Mouse (Mus musculus) lung, postnatal 25 days (tissue): ENCODE measurements around the gene March6.
A peak's percentile ranks its signal among the peaks of the same experiment; 100 is the strongest.

Experiments
- DNase-seq: peaks from one replicate; pipeline ENCODE4 v3.0.0; 2022; ENCODE audit warnings: low spot score

The March6 gene

GRCm38 (mm10) chr15:31414179-31414898 is 116.5 kb downstream of the March6 start:
- DNase-seq, result no peak

- no peak for DNase-seq
Observed at GRCm38 (mm10) chr15:31413662-31414061, 117.2 kb downstream of the March6 start.

GRCm38 (mm10) chr15:31412933-31413332 is 117.9 kb downstream of the March6 start:
- peak; percentile 64 for DNase-seq

- DNase-seq, result no peak
Observed at GRCm38 (mm10) chr15:31412436-31412835, 118.4 kb downstream of the March6 start.

GRCm38 (mm10) chr15:31407490-31407889 is 123.4 kb downstream of the March6 start:
- no peak for DNase-seq

- no peak for DNase-seq
Observed at GRCm38 (mm10) chr15:31406881-31407280, 124.0 kb downstream of the March6 start.
